Mouse (Mus musculus) G1E (cell line): ENCODE results near the gene Miga2. TPM values are rescaled to one million over a fixed set of nuclear protein-coding genes. Genes with fewer than 3 reads are reported as not detected.

Experiments used
- ATAC-seq: 2 replicates; pipeline ENCODE4 v1.8.0; 2016; ENCODE audit warnings: mild to moderate bottlenecking; ENCODE audit not compliant: insufficient number of reproducible peaks, poor library complexity, low FRiP score, severe bottlenecking; ENCODE audit errors: extremely low read depth
- DNase-seq: peaks from one replicate; pipeline ENCODE4 v3.0.0; 2012; ENCODE audit warnings: low spot score
- H3K27me3 ChIP-seq: 2 replicates; pipeline ENCODE4 v1.6.1; 2012; ENCODE audit warnings: mild to moderate bottlenecking, low read length, inconsistent platforms; ENCODE audit not compliant: insufficient read depth
- H3K36me3 ChIP-seq: replicated peaks from 2 replicates; pipeline ENCODE3; 2012; ENCODE audit warnings: mild to moderate bottlenecking, inconsistent platforms
- H3K4me1 ChIP-seq: 2 replicates; pipeline ENCODE4 v1.6.1; 2012; ENCODE audit warnings: low read depth, low read length, inconsistent platforms, mixed read lengths; ENCODE audit not compliant: insufficient read depth
- H3K4me3 ChIP-seq: 2 replicates; pipeline ENCODE4 v1.5.1; 2012; ENCODE audit warnings: low read depth, mild to moderate bottlenecking, inconsistent platforms, low read length, moderate library complexity, mixed read lengths
- H3K9me3 ChIP-seq: replicated peaks from 2 replicates; pipeline ENCODE4 v1.6.1; 2012; ENCODE audit warnings: inconsistent platforms
- CTCF ChIP-seq: IDR thresholded peaks from 2 replicates; pipeline ENCODE4 v1.5.1; 2012; ENCODE audit warnings: low read depth, low read length, inconsistent platforms, mixed read lengths
- GATA1 ChIP-seq: IDR thresholded peaks from 2 replicates; pipeline ENCODE4 v1.6.1; 2012; ENCODE audit warnings: borderline replicate concordance, low read length, inconsistent platforms, mixed read lengths
- GATA2 ChIP-seq: IDR thresholded peaks from 2 replicates; pipeline ENCODE4 v1.6.1; 2012; ENCODE audit warnings: low read depth, low read length, inconsistent platforms, borderline replicate concordance
- POLR2AphosphoS5 ChIP-seq: IDR thresholded peaks from 2 replicates; pipeline ENCODE4 v1.6.1; 2012; ENCODE audit warnings: low read depth, low read length, inconsistent platforms; ENCODE audit not compliant: insufficient replicate concordance
- TAL1 ChIP-seq: conservative IDR thresholded peaks from 2 replicates; pipeline ENCODE4 v1.6.1; 2012; ENCODE audit warnings: low read depth, low read length, inconsistent platforms, mixed read lengths
- polyA plus RNA-seq: library from polyadenylated mRNA; stranded (reverse); fragments of >175 nt; gene quantifications from 2 replicates; pipeline ENCODE4 v1.2.3, GENCODE M21; 2012
- total RNA-seq, 2 experiments: library from RNA; stranded (forward) in 1 of 2; stranded (reverse) in 1 of 2; fragments of 200-1000 nt in 1 of 2; fragments of >200 nt in 1 of 2; fragmentation: Nextera tagmentation in 1 of 2; gene quantifications; 2 replicates each; pipeline ENCODE4 v1.2.3; 2014 to 2017

Gene Miga2
- total and polyA plus RNA-seq, 3 experiments, result 9.0 to 9.5 (median 9.2) TPM

GRCm38 (mm10) chr2:30343601-30344137, 20.4 kb upstream of the Miga2 start:
- no peaks in the 10 kb centered on the region for H3K9me3 ChIP-seq
- TF ChIP-seq GATA2 (no peak), TAL1 (no peak), GATA1 (no peak), CTCF (no peak), POLR2AphosphoS5 (no peak)
- H3K4me3 ChIP-seq, result no peak overlapping the region
- ATAC-seq, result no peak
- no peaks in the 10 kb centered on the region for H3K27me3 ChIP-seq
- H3K4me1 ChIP-seq, result peaks cover 2% of the 10 kb centered on the region
- peaks cover 100% of the 10 kb centered on the region for H3K36me3 ChIP-seq
- DNase-seq, result no peak

- TF ChIP-seq GATA1 (no peak), TAL1 (no peak), GATA2 (no peak), POLR2AphosphoS5 (no peak), CTCF (no peak)
- DNase-seq (no peak), ATAC-seq (no peak)
- peaks cover 17% of the 10 kb centered on the region for H3K4me1 ChIP-seq
- no peak overlapping the region for H3K4me3 ChIP-seq
- peaks cover 100% of the 10 kb centered on the region for H3K36me3 ChIP-seq
- H3K27me3 ChIP-seq, result no peaks in the 10 kb centered on the region
- H3K9me3 ChIP-seq, result no peaks in the 10 kb centered on the region
Observed at GRCm38 (mm10) chr2:30345971-30346676, 17.9 kb upstream of the Miga2 start.

GRCm38 (mm10) chr2:30349196-30349595, 14.8 kb upstream of the Miga2 start:
- Histone ChIP-seq H3K36me3 (peaks cover 93% of the 10 kb centered on the region), H3K4me3 (no peak overlapping the region), H3K9me3 (no peaks in the 10 kb centered on the region), H3K4me1 (peaks cover 22% of the 10 kb centered on the region), H3K27me3 (no peaks in the 10 kb centered on the region)
- no peak for DNase-seq
- ATAC-seq, result 0 out of 2 replicates have a peak, but pooled peaks have one; percentile 4
- TF ChIP-seq GATA2 (no peak), TAL1 (no peak), POLR2AphosphoS5 (no peak), CTCF (no peak), GATA1 (no peak)

- no peak for DNase-seq
Observed at GRCm38 (mm10) chr2:30351149-30351548, 12.9 kb upstream of the Miga2 start.

GRCm38 (mm10) chr2:30355861-30356260, 8.2 kb upstream of the Miga2 start:
- peaks cover 57% of the 10 kb centered on the region for H3K4me1 ChIP-seq
- no peak overlapping the region for H3K4me3 ChIP-seq
- H3K27me3 ChIP-seq, result no peaks in the 10 kb centered on the region
- TF ChIP-seq CTCF (no peak), GATA2 (no peak), TAL1 (no peak), GATA1 (no peak), POLR2AphosphoS5 (no peak)
- no peak for ATAC-seq
- no peak for DNase-seq
- no peaks in the 10 kb centered on the region for H3K9me3 ChIP-seq
- peaks cover 64% of the 10 kb centered on the region for H3K36me3 ChIP-seq

More at GRCm38 (mm10) chr2:30351149-30351548, 12.9 kb upstream of the Miga2 start:
- Histone ChIP-seq H3K9me3 (no peaks in the 10 kb centered on the region), H3K4me3 (no peak overlapping the region), H3K4me1 (peaks cover 37% of the 10 kb centered on the region), H3K27me3 (no peaks in the 10 kb centered on the region), H3K36me3 (peaks cover 93% of the 10 kb centered on the region)
- TF ChIP-seq GATA1 (no peak), POLR2AphosphoS5 (no peak), GATA2 (no peak), CTCF (no peak), TAL1 (no peak)
- no peak for ATAC-seq

GRCm38 (mm10) chr2:30356266-30356665, 7.8 kb upstream of the Miga2 start:
- TF ChIP-seq GATA2 (no peak), POLR2AphosphoS5 (no peak), TAL1 (no peak), CTCF (no peak), GATA1 (no peak)
- H3K36me3 ChIP-seq, result peaks cover 60% of the 10 kb centered on the region
- peaks cover 54% of the 10 kb centered on the region for H3K4me1 ChIP-seq

More at GRCm38 (mm10) chr2:30356266-30356665, 7.8 kb upstream of the Miga2 start:
- ATAC-seq (no peak), DNase-seq (no peak)
- H3K27me3 ChIP-seq, result no peaks in the 10 kb centered on the region
- no peaks in the 10 kb centered on the region for H3K9me3 ChIP-seq
- H3K4me3 ChIP-seq, result no peak overlapping the region
